Mouse (Mus musculus) midbrain, postnatal 0 days (tissue): ENCODE measurements around the gene Rab30. TPM values are rescaled to one million over a fixed set of nuclear protein-coding genes. Genes with fewer than 3 reads are reported as not detected.

Experiments
- ATAC-seq: fragments of 200-750 bp; cut with Nextera tagmentation; 2 replicates; pipeline ENCODE4 v1.8.0; 2017; ENCODE audit warnings: moderate number of reproducible peaks, mild to moderate bottlenecking, moderate TSS enrichment, moderate library complexity; ENCODE audit not compliant: low FRiP score
- DNase-seq: peaks from one replicate; pipeline ENCODE4 v3.0.0-alpha.2; 2015; ENCODE audit warnings: low spot score
- H3K27ac ChIP-seq: fragments of 300-500 bp; sonication (generic); 2 replicates; pipeline ENCODE4 v1.5.1; 2014; ENCODE audit warnings: low read depth, mild to moderate bottlenecking, low read length, mixed read lengths
- H3K27me3 ChIP-seq: fragments of 300-500 bp; sonication (generic); 2 replicates; pipeline ENCODE4 v1.6.1; 2014; ENCODE audit warnings: low read length, control low read depth, mixed read lengths; ENCODE audit not compliant: insufficient read depth
- H3K36me3 ChIP-seq: fragments of 300-500 bp; sonication (generic); 2 replicates; pipeline ENCODE4 v1.6.1; 2014; ENCODE audit warnings: low read length, control low read depth, mixed read lengths; ENCODE audit not compliant: insufficient read depth
- H3K4me1 ChIP-seq: fragments of 300-500 bp; sonication (generic); 2 replicates; pipeline ENCODE4 v1.6.1; 2014; ENCODE audit warnings: mild to moderate bottlenecking, control low read depth, antibody characterized with exemption, low read length, mixed read lengths; ENCODE audit not compliant: insufficient read depth
- H3K4me2 ChIP-seq: fragments of 300-500 bp; sonication (generic); 2 replicates; pipeline ENCODE4 v1.6.1; 2014; ENCODE audit warnings: low read depth, mild to moderate bottlenecking, low read length, mixed read lengths; ENCODE audit not compliant: poor library complexity, severe bottlenecking
- H3K4me3 ChIP-seq: fragments of 300-500 bp; sonication (generic); 2 replicates; pipeline ENCODE4 v1.5.1; 2014; ENCODE audit warnings: low read depth, mild to moderate bottlenecking, low read length, moderate library complexity
- H3K9ac ChIP-seq: fragments of 300-500 bp; sonication (generic); replicated peaks from 2 replicates; pipeline ENCODE4 v1.6.1; 2014; ENCODE audit warnings: mild to moderate bottlenecking, low read length, moderate library complexity, mixed read lengths; ENCODE audit not compliant: poor library complexity, severe bottlenecking
- H3K9me3 ChIP-seq: fragments of 300-500 bp; sonication (generic); 2 replicates; pipeline ENCODE4 v1.6.1; 2016; ENCODE audit warnings: low read length, control low read depth
- CTCF ChIP-seq: IDR thresholded peaks from 2 replicates; pipeline ENCODE4 v1.5.1; 2016; ENCODE audit warnings: antibody characterized with exemption, mild to moderate bottlenecking
- WGBS: fragments of 180-500 bp; shearing (Covaris S2); extraction: QIAGEN DNeasy Blood & Tissue Kit; methylation state at CpG from one replicate; pipeline ENCODE4 v1.1.7; 2014; 5-methylcytosine and 5-hydroxymethylcytosine counted together
- polyA plus RNA-seq: library from polyadenylated mRNA; unstranded; fragments of >200 nt; fragmentation: Nextera tagmentation; extraction: Ambion mirVana; gene quantifications from 2 replicates; pipeline ENCODE4 v1.2.1, GENCODE M21; 2015
- total RNA-seq: library from RNA; depleted of rRNA; stranded (reverse); fragments of >200 nt; gene quantifications from 2 replicates; pipeline ENCODE4 v1.2.3, GENCODE M21; 2014

The Rab30 gene
- total and polyA plus RNA-seq, 2 experiments from 2014 or later, result 18.5 to 37.2 TPM

DNA sequence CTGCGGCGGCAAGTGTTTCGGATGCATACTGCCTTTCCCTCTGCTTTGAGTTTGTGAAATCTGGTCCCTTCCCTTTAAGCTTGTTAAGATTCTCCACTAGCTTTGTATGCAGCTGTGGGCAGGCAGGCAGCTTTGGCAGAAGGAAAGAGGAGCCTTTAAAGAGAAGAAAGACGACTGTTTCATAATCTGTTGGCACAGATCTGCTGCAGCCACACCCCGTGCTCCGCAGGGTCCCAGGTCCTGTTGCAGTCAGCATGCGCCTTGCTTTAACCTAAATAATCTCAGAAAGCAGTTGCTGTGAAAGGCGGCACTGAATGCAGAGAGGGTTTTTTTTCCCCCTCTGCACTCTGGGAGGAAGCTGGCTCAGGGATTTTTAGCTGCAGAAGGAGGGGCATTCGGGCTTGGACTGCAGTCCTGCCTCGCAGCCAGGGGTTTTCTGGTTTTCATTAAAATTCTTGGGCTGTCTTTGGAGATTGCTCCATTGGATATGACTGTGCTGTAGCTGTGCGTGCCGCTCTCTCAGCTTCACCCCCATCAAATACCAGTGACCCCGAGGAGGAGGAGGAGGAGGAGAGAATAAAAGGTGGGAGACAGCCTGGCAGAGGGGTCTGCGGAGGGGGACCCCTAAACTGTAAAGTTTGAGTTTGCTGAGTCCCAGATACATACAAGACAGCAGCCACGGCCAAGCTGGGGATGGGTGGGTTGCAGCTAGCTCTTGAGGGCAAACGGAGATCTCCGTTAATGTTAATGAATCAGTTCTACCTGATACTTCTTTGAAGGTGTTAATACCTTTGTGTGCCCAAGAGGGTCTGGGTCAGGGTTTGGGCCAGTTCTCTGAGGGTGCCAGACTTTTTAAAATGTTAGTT is 35.9 kb downstream of the Rab30 start:
- 7% methylated on average over 17 of the region's 17 CpGs for WGBS

DNA sequence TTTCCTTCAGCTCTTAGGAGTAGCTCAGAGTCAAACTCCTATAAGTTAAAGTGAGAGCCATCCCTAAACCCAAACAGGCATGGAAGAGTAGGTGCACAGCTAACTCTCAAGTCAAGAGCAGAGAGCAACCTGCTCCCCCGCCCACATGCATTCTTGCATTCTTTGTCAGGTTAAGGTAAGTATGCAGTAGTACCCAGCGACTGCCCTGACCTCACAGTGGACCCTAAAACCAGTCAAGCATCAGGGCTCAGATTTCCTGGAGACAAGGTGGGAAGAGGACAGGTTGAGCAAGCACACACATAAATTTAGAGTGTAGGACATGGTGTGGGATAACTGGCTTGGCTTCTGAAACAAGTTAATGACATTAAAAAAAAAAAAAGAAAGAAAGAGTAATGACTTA is 37.7 kb downstream of the Rab30 start:
- no peak for ATAC-seq
- no peaks in the 10 kb centered on the region for H3K9me3 ChIP-seq
- H3K4me3 ChIP-seq, result no peak overlapping the region
- H3K27me3 ChIP-seq, result no peaks in the 10 kb centered on the region
- H3K27ac ChIP-seq, result no peak overlapping the region
- no peak for TF ChIP-seq CTCF
- DNase-seq, result no peak
- H3K36me3 ChIP-seq, result no peaks in the 10 kb centered on the region
- 78% methylated on average over 2 of the region's 2 CpGs for WGBS
- peaks cover 5% of the 10 kb centered on the region; the same call in 1 of the 2 replicates for H3K4me1 ChIP-seq
- no peak overlapping the region for H3K9ac ChIP-seq
- H3K4me2 ChIP-seq, result no peak overlapping the region

More for the DNA sequence above, 35.9 kb downstream of the Rab30 start:
- ATAC-seq (peak; percentile 70), DNase-seq (peak; percentile 57)
- Histone ChIP-seq H3K27ac (peak overlapping the region; percentile 65), H3K36me3 (no peaks in the 10 kb centered on the region), H3K4me2 (peak overlapping the region; percentile 46), H3K4me3 (peak overlapping the region; percentile 18), H3K9ac (peak overlapping the region; percentile 9), H3K9me3 (no peaks in the 10 kb centered on the region), H3K27me3 (no peaks in the 10 kb centered on the region), H3K4me1 (peaks cover 5% of the 10 kb centered on the region; the same call in 1 of the 2 replicates)
- TF ChIP-seq CTCF, result no peak

DNA sequence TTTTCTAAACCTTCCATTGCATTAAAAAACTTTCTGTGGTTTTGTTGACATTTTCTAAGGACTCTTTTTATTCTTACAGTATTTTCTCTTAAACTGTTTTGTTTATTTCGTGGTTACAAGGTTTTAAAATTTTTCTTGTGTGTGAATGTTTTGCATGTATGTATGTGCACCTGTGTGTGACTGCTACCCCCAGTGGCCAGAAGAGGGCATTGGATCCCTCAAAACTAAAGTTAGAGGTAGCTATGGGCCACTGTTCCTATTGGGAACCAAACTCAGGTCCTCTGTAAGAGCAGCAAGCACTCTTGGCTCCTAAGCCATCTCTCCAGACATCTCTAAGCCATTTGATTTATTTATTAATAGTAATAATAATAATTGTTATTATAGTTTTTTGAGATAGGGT is 40.0 kb downstream of the Rab30 start:
- 0 out of 2 replicates have a peak, but pooled peaks cover 3% of the 10 kb centered on the region for H3K36me3 ChIP-seq
- ATAC-seq, result no peak
- no peak overlapping the region for H3K4me2 ChIP-seq
- H3K4me3 ChIP-seq, result no peak overlapping the region
- H3K27me3 ChIP-seq, result no peaks in the 10 kb centered on the region
- 92% methylated on average over 1 of the region's 1 CpGs for WGBS
- TF ChIP-seq CTCF, result peak; percentile 44; the same call in 1 of the 2 replicates
- DNase-seq, result no peak
- no peak overlapping the region for H3K9ac ChIP-seq
- peaks cover 5% of the 10 kb centered on the region; the same call in 1 of the 2 replicates for H3K4me1 ChIP-seq
- no peaks in the 10 kb centered on the region for H3K9me3 ChIP-seq
- no peak overlapping the region for H3K27ac ChIP-seq

DNA sequence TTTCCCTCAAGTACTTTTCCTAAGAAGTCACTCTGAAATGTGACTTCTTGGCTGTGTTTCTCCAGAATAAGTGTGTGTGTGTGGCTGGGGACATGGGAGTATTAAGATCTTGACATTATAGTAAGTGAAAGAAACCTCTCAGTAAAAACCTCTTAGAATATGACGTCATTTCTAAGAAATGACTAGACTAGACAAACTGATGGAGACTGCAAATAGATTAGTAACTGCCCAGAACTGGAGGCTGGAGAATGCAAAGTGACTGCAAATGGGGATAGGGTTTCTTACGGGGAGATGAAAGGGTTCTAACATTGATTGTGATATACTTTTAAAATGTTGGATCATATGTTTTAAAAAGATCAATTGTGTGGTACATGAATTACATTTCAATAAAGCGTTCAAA is 40.5 kb downstream of the Rab30 start:
- Histone ChIP-seq H3K9ac (no peak overlapping the region), H3K27me3 (no peaks in the 10 kb centered on the region), H3K9me3 (no peaks in the 10 kb centered on the region), H3K27ac (no peak overlapping the region), H3K4me2 (no peak overlapping the region), H3K4me1 (peaks cover under 1% of the 10 kb centered on the region; the same call in 1 of the 2 replicates), H3K36me3 (0 out of 2 replicates have a peak, but pooled peaks cover 3% of the 10 kb centered on the region), H3K4me3 (no peak overlapping the region)
- TF ChIP-seq CTCF, result no peak
- no peak for DNase-seq
- no peak for ATAC-seq
- WGBS, result 80% methylated on average over 3 of the region's 3 CpGs

DNA sequence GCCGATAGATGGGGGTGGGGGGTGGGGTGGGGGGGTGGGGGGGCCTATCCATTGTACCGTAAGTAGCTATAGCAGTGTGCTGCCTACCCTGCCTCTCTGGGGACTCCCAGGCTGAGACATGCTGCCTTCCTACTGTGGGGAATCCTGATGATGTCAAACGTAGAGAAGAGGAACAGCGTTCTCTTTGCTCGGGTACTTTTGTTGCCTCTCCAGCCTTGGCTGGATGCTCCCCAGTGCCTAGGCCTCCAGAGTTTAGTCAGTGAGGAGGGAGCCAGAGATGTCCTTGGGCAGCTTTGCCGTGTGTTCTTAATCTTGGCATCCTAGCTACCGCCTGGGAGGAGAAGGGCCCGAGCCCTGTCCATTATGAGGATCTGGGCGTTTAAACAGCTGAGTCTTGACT is 41.1 kb downstream of the Rab30 start:
- Histone ChIP-seq H3K4me3 (no peak overlapping the region), H3K4me1 (no peaks in the 10 kb centered on the region), H3K36me3 (0 out of 2 replicates have a peak, but pooled peaks cover 3% of the 10 kb centered on the region), H3K4me2 (no peak overlapping the region), H3K27me3 (no peaks in the 10 kb centered on the region), H3K27ac (peak overlapping the region; percentile 44; the same call in 1 of the 2 replicates), H3K9ac (no peak overlapping the region), H3K9me3 (no peaks in the 10 kb centered on the region)
- 65% methylated on average over 9 of the region's 9 CpGs for whole genome bisulfite sequencing
- ATAC-seq (no peak), DNase-seq (no peak)
- no peak for TF ChIP-seq CTCF
